Mouse (Mus musculus): ENCODE results near the gene Gpc6. TPM values are rescaled to one million over a fixed set of nuclear protein-coding genes. Genes with fewer than 3 reads are reported as not detected.

Gpc6 gene
- total RNA-seq, 1 experiment from 2014 or later = 14.4 TPM

DNA sequence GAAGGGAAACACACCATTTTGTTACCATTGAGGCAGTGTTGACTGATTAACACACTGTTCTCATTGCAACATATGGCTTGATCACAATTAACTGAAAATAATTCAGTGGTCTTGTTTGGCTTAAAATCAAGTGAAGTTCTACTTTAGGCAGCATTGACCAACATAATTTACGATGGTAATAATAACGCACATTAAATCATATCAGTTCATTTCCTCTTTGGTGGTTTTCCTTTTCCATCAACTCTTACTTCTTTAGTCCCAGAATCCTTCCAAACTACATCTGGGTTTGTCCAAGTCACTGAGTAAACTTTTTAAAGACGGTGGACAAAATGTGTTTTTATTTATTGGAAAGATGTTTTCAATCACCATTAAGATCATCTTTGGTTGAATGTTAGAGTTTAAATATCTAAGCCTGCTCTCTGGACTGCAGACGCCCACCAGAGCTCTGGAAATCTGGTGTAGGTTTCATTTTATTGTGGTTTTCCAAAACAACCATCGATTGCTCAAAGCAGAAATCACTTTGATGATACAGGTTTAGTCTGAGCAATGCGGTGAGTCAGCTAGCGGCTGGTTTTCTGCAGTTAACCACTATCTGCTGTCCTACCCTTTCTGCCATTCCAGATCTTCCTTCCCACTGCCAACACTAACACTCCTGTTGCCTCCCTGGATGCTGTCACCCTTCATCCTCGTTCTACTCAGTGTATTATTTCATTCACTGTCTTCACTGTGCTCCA is 314.7 kb downstream of the Gpc6 start:
- no peak for DNase-seq

DNA sequence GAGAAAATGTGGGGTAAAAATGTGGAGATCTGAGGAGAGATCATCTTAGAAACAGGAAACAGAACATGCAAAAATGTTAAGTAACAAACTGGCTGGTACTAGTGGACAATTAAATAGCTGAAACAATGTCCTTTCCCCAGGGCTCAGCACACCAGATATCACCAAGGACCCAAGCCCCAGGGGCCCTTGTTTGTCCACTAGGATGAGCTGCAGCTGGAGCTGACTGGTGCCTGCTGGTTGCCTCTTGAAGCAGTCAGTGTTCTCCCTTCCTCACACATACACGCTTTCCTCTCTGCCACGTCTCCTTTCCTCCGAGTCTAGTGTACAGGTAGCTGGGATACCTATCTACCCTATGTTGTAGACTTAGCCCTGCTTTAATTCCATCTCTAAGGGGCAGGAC is 320.5 kb downstream of the Gpc6 start:
- DNase-seq = no peak

DNA sequence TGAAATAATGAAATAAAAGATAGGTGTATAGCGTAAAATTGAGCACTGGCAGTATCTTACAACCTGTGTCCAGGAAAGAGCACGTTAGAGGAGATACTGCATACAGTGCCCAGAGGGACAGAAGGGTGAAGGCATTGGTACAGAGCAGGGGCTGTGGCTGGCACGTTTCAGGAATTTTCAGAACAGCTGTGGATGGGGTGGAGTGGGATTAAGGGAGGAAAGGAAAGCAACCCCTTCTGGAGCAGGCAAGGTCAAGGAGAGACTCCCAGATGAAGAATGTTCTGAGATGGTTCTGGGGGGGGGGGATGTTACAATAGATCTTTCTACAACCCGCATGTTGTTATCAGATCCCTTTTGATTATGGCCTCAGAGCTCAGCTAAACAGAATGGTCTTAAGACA is 331.1 kb downstream of the Gpc6 start:
- DNase-seq = no peak

DNA sequence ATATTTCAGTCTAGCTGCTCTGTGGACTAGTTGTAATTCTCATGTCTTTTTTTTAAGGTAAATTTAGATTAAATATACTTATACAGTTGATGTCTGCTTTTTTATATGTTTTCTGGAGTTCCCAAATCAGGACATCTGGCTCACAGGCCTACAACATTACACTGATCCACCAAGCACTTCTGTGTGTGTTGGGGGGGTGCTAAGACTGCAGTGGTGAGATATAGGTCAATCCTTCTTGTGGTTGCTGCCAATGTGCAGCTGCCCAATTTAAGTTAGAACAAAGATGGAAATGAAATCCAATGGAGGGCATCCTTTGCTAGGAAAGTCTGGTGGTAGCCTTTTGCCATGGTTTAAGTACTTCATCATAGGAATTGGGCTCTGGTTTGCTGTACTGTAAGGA is 340.5 kb downstream of the Gpc6 start:
- no peak for DNase-seq

DNA sequence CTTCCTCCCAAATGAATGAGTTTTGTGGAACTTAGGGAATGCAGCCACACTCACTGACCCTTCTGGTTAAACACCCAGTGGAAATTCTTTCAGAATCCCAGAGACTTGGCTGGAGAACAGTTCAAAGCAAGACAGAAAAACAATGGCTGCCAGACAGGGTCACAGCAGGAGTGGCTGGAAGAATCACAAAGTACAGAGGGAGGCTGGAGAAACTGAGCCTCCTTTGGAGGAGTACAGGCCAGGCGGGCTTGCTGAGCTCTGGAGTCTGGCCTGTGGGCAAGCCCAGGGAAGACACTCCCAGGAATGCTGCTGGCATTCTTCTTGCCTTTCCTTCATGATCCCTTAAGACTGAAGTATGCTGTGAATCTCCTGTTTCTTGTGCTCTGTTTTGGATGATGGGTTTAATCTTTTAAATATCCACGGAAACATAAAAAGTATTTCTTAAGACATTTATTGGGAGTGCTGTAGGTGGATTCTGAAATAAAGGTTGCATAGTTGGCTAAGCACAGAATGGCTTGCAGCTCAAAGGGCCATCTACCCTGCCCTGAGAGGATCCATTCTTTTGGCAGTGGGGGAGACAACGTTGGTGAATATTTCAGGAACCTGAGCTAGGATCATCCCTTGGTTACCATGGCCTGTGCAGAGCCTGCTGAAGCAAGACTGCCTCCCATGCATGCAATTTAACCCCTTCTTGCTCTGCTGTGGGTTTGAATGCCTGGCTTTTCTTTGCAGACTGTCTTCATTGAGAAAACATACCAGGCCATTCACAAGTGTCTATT is 342.9 kb downstream of the Gpc6 start:
- no peak for DNase-seq

DNA sequence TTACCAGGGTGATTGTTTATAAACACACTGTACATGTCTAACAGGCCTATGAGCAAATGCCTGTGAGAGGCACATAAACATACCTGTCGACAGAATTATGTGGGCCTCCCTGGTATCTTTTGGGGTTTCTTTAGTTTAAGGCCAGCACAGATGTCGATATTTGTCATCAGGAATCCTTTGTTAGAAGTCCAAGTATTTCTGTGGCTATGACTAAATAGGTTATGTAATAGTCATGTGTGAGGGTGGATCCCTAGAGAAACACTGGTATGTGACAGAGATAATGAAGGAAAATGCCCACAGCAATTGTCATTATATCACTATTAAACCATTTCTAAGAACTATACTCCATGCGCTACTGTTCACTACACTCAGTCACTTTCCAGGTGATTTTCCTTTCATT is 358.5 kb downstream of the Gpc6 start:
- no peak for DNase-seq

DNA sequence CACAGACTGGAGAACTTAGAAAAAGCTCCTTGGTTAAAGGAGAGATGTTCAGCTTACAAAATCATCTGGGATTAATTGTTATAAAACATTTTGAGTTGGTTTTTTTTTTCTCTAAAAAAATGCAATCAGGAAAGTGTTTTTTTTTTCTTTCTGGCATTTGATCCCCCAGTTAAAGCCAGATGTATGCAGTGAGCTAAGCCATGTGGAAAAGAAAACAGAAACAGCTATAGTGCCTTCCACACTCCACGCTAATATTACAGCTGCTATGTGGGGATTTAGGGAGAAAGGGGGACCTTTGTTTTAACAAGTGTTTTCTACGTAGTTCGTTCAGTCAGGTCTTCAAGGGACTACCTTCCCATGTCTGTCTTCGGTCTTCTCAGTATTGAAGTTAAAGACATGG is 368.6 kb downstream of the Gpc6 start:
- no peak for DNase-seq

DNA sequence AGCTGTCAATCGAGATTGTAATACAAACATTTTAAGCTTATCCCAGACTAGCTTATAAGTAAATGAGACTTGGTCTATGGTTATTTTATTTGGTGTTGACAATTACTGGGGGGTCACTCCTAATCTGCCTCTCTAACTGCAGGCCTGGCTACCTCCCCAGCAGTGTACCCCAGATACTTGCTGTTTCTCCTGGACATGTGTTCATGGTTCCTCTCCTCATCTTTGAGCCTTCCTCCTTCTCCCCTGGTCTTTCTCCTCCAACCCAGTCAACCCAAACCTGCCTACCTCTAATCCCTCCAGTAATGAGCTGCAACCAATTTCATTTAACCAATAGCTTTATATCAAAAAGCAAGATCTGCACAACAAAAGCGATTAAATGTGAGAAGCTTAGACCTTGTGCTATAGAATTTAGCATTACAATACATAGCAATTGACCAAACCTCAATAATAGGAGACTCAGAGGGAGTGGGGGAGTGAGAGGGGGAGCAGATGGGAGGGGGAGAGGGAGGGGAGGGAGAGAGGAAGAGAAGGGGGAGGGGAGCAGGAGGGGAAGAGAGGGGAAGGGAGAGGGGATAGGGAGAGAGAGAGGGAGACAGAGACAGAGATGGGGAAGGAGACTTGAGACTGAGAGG is 371.2 kb downstream of the Gpc6 start:
- DNase-seq = no peak

DNA sequence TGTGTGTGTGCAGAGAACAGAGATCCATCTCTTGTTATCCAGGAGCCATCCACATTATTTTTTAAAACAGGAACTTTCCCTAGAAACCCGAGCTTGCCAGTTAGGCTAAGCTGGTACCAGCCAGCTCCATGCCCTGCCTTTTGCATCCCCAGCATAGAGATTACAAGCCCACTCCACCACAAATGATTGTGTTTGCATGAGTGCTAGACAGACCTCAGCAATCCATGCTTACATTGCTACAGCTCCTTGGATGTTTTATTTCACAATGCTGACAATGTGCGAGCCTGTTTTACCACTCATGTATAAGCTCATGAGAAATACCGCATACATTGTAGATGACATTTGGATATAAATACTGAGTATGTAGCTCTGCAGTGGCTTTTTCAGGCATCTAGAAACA is 375.9 kb downstream of the Gpc6 start:
- DNase-seq = no peak

DNA sequence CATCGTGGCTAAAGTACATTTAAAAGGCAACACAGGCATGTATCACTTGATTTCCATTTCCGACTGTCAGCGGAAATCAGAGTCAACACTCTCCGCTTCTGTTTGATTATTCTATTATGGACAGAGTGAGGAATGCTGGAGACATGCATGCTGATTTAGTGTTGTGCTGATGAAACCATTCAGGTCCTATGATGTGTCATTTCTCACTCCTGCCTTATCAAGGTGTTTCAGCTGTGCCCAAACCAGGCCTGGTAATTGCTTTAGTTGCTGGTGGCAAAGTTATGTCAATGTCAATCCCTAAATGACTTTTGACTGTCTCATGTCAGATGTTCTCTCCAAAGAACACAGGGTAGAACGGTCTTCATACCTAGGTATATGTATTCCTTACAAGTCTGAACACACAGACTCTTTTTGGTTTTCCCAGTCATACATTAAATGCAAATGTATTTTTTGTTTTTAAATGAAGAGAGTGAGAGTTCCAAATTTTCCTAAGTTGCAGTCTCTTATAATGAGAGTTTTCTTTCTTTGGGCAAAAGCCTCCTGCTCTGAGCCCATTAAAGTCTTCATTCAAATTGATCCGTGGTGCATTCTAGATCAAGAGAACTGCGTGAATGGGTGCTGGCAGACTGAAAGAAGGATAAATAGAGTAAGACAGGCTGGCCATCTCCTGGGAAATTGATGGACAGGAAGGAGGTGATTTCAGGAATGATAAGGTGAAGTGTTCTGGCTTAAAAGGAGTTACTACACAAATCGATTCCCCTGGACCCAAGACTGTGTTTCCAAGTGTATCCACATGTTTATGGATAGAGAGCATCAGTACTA is 379.0 kb downstream of the Gpc6 start:
- no peak for DNase-seq

DNA sequence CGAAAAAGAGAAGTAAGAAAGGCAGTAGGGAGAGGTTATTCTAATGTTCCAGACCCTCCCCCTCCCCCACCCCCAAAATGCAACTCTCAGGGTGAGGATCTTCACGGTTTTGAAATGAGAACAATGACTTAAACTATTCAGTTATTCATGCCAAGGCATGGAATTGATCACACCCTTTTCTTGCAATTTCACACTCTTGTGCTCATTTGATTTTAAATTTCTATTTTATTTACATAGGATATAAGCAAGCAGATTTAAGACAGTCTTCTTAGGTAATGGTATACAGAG is 379.6 kb downstream of the Gpc6 start:
- no peak for DNase-seq

DNA sequence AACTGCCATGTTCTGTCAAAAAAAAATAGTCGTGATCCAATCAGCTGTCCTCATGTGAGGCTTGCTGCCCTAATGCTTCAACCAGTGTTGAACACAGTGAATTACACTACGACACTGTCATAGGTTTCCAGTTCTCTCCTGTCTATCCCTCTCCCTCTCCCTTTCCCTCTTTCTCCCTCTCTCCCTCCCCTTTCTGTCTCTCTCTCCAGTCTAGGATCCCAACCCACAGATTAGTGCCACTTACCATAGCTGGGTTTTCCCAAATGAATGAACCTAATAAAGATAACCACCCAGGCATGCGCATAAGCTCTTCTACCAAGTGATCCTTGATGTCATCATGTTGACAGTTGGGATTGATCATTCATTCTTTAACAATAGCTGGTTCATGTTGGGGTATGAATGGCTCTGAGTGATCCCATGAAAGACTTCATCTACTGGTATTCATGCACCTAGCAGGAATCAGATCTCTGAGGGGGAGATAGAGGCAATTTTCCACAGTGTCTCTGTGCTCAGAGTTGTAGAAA is 384.9 kb downstream of the Gpc6 start:
- no peak for DNase-seq

DNA sequence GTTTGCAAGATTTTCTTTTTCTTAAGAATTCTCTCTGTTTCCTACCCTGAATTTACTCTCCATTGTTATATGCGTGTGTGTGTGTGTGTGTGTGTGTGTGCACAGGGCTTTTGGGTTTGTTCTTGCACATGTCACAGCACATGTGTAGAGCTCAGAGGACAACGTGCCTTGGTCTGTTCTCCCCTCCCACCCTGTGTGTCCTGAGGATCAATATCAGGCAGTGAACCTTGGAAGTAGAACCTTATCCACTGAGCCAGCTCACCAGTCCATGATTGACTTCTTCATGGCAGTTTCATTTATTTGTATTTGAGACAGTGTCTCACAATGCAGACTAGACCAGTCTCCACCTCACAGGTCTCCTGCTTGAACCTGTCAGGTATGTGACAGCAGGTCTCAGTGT is 399.1 kb downstream of the Gpc6 start:
- no peak for DNase-seq

DNA sequence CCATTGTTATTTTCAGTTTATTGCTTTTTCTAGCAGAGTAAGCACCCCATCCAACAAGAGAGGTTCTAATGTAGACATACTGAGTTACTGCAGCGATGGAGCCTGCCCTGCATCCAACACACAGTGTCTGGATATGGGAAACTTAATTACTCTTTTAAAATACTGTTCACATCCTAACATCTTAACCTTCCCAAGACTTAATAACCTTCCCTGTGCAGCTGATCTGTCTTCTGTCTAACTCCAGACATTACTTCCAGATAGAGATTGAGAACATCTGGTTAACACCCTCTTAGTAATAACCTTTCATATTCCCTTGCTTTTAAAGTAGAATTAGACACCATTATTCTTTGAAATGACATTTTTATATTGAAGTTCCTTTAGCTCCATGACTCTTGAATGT is 407.1 kb downstream of the Gpc6 start:
- DNase-seq = no peak

DNA sequence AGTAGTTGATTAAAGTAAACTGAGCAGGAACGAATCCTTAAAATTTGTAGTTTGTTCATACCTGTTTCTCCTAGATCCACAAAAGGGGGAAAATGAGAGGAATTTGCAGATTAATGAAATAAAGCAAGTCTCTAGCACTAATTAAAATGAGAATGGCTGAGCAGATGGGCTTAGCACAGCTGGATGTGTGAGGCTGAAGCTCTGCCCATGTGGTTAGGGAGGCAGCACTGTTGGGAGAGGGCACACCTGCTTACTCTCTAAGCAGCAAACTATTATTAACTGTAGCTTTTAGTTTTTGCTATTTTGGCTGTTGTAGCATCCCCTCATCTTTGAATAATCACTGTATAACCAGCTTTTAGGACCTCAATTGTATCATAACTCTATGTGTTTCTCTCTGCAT is 412.2 kb downstream of the Gpc6 start:
- no peak for DNase-seq

DNA sequence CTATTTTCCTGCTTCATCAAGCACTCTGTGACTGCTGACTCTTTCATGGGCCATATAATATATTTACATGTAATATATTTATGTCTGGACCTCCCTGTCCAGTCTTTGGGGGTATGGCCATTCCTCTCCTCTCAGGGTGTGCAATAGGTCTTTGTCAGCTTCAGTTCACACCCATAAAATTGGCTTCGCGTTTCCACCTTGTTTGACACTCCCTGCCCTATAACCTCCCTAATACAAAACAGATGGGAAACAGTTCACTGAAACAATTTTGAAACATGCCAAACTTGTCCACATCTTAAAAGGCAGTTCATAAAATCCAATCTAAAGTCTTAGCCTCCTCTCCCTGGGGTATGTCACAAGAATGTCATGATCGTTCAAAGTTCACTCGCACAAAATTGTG is 415.4 kb downstream of the Gpc6 start:
- no peak for DNase-seq

DNA sequence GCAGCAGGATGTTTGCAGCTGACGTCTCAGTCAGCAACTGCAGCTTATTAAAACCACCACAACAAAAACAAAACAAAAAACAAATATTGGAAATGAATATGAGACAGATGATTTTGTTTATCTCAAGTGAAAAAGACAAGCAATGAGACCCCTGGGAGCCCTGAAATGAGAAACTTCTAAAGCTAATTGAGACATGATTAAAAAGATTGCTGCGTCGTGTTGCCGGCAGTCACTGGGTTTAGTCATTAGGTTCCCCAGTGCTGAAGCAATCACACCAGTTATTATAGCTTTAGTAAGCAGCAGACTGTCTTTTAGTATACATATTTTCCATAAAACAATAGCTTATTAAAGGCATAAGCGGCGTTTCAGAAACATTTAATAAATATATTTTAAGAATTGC is 419.4 kb downstream of the Gpc6 start:
- DNase-seq = no peak

DNA sequence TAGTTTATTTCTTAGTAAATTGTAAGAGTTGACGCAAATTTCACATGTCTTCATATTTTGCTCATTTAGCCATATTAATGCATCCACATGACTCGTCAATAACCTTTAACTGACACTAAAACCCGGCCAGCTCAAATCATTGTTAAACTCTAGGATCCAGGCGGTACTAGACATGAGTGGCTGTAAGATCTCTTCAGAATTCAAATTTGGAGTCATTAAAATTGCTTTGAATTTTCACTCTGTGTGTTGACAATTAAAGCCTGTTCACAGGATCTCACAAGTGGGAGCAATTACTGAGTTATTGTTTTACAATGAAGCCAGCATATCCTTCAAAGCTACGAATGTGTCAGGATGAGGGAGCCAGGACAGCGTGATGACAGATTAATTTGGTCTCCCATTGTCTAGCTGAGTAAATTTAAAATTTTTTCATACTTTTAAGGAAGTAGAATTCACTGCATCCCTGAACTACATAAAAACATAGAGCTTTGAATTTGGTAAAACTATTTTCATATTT is 421.3 kb downstream of the Gpc6 start:
- DNase-seq = no peak

DNA sequence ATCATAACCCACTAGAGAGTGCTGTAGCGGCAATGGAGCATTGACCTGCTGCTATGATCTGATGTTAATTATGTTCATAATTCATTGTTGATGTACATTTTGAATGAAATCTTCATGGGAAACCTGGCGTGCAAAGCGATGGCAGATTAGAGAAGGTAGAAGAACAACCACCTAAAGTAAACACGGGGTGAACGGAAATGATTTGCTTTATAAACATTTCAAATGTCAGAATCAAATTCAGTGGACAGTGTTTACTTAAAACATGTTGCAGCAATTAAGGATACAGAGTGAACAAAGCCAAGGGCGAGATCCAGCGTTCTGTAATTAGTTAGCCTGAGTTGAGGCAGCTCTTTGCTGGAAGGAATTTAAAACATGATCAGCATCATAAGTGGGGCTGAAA is 426.2 kb downstream of the Gpc6 start:
- no peak for DNase-seq

DNA sequence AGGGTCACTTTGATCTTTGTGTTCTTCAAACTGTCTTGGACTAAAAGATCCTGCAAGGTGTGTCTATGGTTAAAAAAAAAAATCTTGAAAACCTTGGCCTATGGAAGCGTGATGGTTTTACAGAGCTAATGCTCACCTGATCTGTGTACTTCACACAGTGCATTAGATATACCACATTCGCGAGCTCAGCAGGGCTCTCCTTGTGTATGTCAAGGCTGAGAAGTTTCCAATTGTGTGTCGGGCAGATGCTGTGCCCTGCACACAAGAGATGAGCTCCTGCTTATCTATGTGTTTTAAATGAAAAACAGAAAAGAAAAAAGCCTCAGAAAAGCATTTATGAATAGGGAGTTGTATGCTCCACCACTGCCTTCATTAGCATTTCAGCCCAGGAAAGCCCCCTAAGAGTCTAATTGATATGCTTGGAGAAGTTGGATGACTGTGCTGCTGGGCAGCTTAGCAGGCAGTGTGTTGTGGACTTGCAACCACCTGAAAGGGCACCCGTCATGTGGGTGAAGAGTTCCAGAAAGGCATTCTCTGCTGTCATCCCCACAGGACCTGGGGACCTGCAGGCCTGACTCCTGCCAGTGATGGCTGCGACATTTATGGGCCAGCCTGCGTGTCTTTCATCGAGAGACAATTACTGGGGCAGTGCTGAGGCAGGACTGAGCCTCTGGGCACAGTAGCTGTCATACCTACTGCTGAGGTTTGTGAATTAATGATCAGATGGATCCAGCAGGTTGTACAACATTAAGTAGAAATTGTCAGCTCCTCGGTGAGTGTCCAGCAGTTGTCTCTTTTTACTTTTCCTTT is 436.2 kb downstream of the Gpc6 start:
- DNase-seq = no peak

DNA sequence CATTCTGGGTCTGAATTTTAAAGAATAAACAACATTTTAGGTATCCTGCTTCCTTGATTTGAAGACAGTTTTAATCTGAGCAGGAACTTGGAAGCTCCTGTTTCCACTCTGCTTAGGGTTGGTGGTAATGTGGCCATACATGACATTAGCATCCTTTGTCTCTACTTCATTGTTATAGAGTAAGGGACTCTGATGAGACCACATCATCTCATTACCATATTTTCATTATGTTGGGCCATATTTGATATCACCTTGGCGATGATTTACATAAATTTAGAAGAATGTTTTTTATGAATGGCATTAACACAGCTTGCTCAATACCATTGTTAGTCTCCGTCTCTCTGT is 436.8 kb downstream of the Gpc6 start:
- no peak for DNase-seq

All from adrenal gland, postnatal 14 days (tissue).